Mouse (Mus musculus): ENCODE data around the gene Asic4.

The Asic4 gene

DNA sequence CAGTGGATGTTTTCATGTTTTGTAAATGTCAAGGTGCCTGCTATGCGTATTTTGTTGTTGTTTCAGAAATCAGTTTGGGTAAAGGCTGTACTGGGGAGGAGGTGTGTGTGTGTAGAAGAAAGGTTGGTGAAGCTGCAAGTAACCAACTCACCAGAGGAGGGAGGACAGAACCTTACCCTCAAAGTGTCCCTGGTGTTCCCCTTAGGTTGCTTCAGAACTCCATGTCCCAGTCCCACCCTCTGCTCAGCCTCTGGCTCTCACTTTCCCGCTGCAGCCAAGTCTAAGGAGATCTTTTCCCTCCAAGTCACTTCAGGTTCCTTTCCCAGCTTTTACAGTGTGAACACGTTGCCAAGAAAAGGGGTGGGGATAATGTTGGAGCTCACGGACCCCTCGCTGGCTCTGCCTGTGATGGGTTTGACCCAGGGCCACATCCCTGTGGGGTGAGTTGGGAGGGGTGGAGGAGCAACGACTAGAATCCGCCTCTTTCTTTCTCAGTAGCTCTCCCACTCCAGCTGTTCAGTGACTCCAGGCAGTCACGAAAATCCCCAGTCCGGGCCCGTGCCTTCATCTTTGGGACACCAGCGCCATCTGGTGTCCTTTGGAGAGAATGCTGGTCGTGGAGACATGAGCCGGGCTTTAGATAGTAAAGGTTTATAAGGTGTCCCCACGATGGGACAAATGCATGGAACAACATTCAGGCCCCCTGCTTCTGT is 17.1 kb downstream of the Asic4 start:
- DNase-seq, result peak; percentile 74 to 86

DNA sequence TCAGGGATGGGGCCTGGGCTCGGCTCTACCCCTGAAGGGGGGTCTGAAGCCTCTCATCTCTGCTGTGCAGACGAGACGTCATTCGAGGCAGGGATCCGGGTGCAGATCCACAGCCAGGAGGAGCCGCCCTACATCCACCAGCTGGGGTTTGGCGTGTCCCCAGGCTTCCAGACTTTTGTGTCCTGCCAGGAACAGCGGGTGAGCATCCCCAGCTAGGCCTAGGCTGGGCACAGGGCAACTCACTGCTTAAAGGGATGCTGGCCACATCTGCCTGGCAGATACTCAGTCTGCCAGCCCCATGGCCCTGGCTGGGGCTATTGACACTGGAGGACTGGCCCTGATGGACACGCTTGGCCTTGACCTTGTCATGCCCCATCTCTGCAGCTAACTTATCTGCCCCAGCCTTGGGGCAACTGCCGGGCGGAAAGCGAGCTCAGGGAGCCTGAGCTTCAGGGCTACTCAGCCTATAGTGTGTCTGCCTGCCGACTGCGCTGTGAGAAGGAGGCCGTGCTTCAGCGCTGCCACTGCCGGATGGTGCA is 19.1 kb downstream of the Asic4 start:
- no peak for DNase-seq

DNA sequence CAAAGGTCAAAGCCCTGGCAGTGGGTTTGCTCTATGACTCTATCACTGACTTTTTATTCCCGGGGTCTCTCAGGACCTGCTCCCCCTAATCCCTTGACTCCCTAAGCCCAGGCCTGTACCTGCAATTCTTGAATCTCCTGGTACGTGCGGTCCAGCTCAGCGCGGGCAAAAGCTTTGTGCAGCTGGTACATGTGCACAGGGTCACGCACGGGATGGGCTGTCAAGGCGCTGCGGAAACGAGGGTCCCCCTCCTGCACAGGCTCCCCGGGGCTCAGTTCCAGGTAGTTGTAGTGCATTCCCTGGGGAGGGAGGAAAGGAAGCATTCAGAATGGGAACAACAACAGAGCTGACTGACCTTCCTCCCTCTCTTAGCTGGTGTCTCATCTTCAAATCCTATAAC is 26.2 kb downstream of the Asic4 start:
- DNase-seq, result no peak

DNA sequence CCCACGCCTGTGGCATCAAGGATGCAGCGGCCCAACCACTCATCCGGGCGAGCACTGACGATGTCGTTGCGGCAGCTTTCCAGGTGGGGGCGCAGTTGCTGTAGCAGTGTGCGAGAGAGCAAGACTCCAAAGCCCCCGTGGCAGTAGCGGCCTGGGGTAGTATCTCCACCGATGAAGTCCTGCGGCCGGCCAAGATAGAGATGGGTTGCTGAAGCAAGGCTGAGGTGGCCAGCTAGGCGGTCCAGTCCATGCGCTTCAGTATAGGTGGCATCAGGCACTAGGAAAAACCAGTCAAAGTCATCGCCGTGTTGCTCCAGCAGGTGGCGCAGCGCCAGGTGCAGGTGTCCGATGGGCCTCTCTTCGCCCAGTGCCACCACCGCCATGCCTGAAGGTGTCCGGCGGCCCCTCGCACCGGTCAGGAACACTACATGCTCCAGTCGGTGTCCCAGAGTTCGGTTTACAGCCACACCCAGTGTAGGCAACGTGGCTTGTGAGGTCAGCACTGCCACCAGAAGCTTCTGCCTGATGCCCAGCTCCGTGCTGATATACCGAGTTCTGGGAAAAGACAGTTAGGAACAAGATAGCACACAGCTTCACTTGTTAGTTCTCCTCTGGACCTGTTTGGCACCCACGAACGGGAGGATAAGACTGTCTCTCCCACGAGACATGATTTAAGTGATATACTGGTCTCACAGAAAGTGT is 27.2 kb downstream of the Asic4 start:
- peak; percentile 88 to 95 for DNase-seq

DNA sequence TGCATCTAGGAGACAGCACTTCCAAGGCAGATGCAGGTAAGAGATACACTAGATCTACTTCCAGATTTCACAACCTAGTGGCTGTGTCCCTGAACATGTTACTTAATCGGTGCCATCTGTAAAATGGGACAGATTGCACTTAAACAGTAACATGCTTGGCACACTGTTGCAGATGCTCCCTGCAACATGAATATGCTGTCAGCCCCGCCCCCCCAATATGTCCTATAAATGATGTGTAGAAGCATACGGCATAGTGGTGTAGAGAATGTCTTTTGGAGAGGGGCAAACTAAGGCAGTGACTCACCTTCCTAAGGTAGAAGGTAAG is 27.7 kb downstream of the Asic4 start:
- no peak for DNase-seq

DNA sequence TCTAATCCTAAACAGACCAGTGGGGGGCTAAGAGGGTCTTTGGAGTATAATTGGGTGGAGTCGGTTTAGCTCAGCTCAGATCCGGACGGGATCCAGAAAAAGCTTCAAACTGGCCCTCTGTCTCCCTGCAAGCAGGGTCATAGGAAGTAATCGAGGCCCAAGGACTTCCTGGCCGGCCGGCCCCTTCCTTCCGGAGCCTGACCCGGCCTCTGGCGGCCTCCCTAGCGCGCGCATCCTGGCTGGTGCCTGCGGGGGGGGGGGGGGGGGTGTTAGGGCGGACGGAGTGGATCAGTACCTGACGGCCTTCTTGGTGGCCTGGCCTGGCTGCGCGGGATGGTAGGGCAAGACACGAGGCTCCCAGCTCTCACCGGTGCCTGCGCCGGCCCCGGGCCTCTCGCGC is 28.3 kb downstream of the Asic4 start:
- DNase-seq, result peak; percentile 63 to 76

DNA sequence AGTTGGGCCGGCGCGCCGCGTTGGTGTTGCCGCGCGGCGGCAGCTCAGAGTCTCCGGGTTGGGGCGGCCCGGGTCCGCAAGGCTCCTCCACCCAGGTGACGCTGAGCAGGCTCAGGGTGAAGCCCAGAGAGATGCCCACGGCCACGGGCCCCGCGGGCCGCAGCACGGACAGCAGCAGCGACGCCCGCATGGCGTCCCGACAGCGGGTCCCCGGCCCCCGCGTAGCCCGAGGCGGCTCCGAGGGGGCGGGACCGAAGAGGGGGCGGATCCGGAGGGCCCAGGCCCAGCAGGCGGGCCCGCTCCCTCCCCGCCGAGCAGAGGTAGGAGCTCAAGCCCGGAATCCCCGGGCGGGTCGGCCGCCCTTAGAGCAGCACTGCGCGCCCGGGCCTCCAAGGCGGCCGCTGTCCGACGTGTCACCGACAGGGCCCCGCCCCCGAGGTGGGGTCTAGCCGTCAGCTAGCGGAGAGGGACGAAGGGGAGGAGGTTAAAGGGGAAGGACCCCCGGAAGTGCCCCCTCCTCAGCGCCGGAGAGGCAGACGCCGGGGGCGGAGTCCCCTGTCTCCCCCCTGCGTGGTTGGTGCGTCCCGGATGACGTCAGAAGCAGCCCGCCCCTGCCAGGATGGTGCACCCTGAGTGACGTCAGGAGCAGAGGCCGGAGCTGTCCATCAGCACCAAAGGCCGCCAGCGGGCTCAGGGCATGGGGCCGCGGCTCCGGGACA is 28.8 kb downstream of the Asic4 start, which contains the start of the genes Chpf and Tmem198:
Chpf (minus strand) TSS at position 392 of the 719 bp plus-strand sequence.
Tmem198 (plus strand) TSS at position 617 of the 719 bp plus-strand sequence.
- peak; percentile 97 for DNase-seq

DNA sequence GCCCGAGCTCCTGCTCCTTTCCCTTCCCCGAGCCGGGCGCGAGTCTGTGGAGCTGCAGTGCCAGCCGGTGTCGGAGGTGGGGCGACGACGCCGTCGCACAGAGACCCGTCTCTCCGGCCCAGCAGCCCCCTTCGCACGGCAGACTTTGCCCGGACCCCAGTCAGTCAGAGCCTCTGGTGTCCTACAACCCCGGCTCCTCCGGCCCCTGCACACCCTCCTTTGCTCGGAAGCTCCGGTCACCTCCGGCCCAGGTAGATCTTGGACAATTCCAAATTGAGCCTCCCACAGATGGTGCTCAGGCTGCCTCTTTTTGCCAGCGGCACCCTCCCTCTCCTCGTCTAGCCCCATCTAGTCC is 29.4 kb downstream of the Asic4 start:
- no peak for DNase-seq

DNA sequence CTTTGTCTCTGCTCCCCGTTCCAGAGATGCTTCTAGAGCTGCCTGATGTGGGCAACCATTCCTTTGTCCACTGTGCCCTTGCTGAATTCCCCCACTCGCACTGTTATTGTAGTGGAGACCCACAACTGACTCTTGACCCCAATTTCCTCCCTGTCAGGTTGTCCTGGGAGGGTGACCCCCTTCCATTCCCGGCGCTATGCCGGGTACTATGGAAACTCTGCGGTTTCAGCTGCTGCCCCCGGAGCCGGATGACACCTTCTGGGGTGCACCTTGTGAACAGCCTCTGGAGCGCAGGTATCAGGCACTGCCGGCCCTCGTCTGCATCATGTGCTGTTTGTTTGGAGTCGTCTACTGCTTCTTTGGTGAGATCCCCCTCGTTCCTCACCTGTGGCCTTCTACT is 29.8 kb downstream of the Asic4 start:
- DNase-seq, result no peak

DNA sequence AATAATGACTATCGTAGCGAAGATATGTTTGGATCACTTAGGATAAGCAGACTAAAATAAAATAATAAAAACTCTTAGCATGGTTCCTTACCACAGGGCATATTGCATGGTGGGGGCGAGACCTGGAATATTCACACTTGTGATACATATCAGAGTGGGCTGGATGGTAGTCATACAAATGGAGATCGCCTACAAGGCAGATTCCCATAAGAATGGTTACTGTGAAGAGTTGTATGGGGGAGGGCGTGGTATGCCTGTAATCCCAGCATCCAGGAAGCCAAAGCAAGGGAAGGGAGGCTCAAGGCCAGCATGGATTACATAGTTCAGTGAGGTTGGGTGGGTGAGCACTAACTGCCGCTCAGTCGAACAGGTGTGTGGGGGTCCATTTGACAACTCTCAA is 30.5 kb downstream of the Asic4 start:
- no peak for DNase-seq

DNA sequence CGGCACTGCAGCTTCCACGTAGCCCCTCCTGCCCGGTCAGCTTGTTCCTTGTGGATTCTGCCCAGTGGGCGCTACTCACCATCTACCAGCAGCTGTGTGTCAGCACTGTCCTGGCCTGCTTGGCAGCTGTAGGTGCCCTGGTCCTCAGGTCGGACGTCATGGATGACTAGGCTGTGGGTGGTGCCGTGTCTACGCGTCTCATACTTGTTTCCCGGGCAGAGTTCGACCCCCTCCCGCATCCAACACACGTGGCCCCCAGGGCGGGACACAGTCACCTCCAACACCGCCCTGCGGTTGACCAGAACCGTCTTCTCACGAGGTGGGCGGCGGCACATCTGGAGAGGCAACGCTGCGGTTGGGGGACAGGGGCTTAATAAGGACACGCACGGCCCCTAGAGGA is 36.3 kb downstream of the Asic4 start:
- peak; percentile 65 to 69 for DNase-seq

DNA sequence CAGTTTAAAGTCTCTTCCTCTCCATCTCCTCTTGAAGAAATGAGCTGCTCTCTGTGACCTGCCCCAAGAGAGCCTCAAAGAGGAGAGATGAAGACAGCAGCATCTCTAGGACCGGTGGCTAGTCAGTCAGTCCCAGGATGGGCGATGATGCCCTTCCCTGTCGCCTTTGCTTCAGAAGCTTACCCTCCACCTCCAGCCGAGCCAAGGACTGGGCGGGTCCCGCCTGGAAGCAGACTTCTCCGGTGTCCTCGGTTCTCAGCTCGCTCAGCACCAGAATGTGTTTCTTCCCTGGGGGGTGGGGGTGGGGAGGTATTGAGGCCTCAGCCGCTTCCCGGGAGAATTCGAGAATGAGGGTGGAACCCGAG is 36.8 kb downstream of the Asic4 start:
- DNase-seq, result no peak

DNA sequence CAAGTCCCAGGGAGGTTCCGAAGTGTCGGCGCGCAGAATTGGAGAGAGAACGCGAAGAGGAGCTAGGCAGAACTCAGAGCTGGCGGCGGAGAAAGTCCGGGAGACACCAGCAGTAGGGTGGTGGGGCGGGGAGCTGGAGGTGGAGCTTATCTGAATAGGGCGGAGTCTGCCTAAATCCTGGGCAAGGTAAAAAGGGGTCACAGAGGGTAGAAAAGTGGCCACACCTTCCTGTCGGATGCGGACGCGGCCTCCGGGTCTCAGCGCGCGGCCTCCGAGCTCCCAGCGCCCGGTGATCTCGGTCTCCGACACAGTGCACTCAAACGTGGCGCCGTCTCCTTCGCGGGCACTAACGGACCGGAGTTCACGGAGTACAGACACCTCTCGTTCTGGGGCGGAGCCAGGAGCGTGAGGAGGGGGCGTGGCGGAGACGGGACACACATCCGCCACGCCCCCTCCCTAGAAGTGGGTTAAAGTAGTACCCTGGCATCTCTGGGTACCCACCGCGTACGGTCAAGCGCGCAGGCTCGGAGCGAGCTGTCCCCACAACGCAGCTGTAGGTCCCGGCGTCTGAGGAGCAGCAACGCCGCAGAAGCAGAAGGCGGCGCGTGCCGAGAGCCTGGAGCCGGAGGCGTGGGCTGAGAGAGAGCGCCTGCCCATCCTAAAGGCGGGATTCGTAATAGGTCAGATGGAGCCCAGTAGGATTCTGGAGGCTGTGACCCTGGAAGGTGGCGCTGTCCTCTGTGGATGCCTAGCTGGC is 37.3 kb downstream of the Asic4 start:
- DNase-seq, result peak; percentile 91 to 95

DNA sequence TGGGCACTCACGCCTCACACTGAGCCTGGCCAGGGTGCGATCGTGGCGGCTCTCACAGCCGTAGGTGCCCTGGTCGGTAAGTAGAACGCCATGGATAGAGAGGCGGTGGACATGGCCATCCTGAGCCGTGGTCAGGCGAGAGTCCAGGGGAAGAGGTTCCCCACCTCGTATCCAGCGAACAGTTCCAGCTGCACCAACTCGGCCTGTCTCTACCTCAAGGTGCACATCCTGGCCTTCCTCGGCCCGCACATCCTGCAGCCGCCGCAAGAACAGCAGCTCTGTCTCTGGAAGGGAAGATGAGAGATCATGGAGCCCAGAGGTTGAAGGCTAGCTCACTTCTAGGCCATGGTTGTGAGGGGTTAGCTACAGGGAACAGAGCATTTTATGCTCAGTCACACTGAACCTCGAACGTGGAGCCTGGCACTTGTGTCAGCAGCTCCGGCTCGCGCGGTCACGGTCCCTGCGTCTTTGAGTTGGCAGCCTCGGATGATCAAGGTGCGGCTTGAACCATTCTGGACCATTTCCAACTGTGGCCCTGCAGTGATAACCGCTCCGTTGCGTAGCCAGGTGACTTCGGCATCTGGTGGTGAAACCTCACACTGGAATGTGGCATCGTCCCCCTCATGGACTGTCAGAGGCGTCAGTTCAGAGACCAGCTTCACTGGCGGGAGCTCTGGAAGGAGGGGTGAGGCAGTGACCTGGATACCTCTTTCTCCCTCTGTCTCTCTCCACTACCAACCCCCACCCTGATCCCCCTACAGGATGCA is 40.7 kb downstream of the Asic4 start:
- DNase-seq, result no peak

DNA sequence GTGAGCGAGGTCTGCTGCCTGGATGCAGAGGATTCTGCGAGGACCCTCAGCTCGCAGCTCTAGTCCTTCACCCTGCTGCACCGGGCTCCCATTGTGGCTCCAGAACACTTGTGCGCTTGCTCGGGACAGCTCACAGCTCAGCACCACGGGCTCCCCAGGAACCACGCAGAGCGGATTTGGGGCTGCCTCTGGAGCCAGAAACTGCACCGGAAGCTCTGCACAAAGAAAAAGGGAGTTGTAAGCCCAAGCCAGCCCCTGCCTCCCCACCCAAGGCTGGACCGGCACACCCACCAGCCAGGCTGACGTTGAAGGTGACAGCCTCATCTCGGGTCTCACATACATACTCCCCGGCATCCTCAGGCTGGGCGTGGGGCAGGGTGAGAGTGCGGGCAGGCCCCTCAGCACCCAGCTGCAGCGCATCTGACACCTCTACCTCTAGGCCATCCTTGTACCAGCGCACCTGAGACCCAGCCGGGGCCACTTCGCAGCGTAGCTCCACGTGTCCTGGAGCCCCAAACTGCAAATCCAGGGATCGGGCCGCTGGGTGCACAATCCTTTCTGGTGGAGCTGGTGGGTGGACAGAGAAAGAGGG is 42.4 kb downstream of the Asic4 start:
- DNase-seq, result no peak

DNA sequence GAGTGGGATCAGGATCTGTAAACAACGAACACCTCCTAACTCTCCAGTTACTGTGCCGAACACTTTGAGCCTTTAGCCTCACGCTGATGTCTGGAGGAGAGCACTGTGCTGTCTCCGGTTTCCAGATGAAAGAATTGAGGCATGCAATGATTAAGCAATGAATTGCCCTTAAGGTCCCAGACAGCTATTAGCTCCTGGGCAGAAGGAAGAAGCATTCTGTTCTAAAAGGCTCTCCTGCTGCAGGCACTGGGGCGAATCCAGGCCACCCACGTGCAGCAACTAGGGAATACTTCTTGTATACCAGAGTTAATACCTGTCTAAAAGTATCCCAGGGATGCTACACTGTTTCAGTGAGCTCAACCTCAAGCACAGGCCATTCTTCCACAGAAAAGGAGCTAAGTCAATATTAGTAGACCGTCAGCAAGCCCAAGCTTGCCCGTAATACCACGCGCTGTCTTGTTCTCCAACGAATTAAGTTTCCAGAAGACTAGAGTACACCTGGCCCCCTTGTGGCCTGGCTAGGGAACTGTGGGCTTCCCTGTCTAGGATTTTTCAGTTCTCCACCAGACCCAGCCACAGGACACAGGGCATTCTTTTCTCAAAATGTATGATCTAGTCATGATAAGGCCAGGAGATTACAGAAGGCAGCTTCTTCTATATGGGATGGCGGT is 44.8 kb downstream of the Asic4 start:
- peak; percentile 54 to 70 for DNase-seq

DNA sequence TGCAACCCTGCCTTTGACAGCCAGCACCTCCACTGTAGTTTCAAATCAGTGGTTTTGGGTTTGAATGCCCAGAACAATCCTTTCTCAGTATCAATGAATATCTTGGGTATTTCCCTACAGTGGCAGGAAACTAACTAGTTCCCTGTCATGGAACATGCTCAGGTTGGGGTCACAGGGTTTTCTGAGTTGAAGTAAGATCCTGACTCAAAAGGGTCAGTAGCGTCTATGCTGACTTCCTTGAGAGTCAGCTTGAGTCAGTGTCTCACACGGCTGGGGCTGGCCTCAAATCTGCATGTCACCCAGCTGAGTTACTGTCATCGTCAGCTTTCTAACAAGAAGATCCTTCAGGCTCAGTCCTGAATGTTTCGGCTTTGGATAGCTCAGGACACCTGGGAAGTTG is 48.7 kb downstream of the Asic4 start:
- DNase-seq, result no peak

DNA sequence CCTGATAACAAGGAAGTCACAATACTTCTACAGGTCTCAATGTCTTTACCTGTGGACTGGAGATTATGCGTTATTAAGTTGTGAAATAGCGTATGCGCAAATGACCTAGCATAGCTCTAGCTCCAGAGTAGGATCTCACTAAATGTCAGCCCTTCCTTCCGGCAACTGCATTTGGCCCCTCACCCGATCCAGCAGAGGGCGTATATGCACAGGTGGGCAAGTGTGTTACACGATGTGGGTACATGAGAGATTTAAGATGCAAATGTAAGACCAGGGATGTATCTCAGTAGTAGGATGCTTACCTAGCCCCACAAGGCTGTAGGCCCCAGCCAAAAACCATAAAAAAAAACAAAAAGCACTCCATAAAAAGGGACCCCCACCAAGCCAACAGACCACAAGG is 49.2 kb downstream of the Asic4 start:
- no peak for DNase-seq

DNA sequence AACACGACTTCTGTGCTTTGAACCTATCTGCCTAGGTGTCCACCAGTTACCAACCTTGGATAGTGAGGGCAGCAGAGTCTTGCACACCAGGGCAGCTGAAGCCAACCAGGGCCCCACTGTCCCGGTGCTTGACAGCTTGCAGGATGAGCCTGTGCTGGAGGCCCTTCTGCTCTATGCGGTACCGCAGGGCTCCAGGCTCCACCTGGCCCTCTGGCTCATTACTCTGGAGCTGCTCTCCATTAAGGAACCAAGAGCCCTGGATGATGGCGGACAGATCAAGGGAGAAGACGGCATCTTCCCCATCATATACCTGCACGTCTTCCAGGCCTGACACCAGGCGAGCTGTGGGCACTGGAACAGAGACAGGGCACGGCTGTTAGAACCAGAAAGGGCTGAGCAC is 51.7 kb downstream of the Asic4 start:
- no peak for DNase-seq

DNA sequence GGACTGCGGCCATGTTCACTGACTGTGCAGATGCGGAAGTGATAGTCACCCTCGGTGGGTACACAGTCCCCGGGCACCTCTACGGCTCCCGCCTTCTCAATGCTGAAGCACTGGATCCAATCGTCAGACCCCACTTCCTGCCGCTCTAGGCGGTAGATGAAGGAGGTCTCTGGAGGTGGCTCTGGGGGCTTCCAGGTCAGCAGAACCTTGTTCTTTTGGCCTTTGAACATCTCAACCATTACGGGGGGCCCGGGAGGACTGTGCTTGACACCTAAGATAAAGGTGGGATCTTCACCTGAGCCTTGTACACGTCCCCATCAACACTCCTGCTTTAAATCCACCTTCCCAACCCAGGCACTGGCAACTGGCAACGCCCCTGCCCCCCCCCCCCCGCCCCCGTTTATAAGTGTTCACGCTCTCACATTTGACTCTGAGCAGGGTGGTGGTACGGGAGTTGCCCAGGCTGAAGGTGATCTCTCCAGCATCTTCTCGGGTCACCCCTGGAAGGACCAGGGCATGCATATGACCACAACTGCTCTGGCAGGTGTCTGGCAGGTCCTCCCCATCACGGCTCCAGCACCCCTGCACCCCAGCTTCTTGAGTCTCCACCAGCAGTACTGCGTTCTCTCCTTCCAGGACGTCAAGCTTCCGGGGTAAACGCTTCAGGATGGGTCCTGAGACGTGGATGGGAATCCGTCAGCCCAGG is 52.9 kb downstream of the Asic4 start:
- no peak for DNase-seq

DNA sequence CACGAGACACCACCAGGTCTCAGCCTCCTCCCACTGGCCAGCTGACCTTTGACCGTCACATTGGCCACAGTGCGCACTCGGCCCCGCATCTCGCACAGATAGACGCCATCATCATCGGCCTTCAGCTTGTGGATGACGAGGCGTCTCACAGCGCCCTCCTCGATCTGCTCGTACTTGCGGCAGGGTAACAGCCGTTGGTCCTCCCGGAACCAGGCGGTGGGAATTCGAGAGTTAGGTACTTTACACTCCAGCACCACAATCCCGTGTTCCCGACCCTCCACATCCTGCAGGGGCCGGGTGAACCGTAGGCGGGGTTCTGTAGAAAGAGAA is 53.4 kb downstream of the Asic4 start:
- no peak for DNase-seq
